Mouse (Mus musculus) liver, embryonic 14.5 days (tissue): ENCODE measurements around the gene Ccer2. TPM values are rescaled to one million over a fixed set of nuclear protein-coding genes. Genes with fewer than 3 reads are reported as not detected.

Experiments used
- ATAC-seq: fragments of 200-750 bp; cut with Nextera tagmentation; 2 replicates; pipeline ENCODE4 v1.8.0; 2017; ENCODE audit warnings: moderate number of reproducible peaks, mild to moderate bottlenecking, moderate library complexity; ENCODE audit not compliant: insufficient read depth
- DNase-seq, 3 experiments: peaks; one replicate each; pipeline ENCODE4 v3.0.0-alpha.2; 2012 to 2013; ENCODE audit warnings: low read depth in 3 of 3, low spot score in 3 of 3
- H3K27ac ChIP-seq: fragments of 300-500 bp; sonication (generic); 2 replicates; pipeline ENCODE4 v1.5.1; 2014; ENCODE audit warnings: moderate library complexity, mild to moderate bottlenecking, control low read depth, inconsistent platforms
- H3K27me3 ChIP-seq: fragments of 300-500 bp; sonication (generic); 2 replicates; pipeline ENCODE4 v1.6.1; 2014; ENCODE audit warnings: mild to moderate bottlenecking, low read length, moderate library complexity; ENCODE audit not compliant: control insufficient read depth, insufficient read depth
- H3K36me3 ChIP-seq: fragments of 300-500 bp; sonication (generic); replicated peaks from 2 replicates; pipeline ENCODE4 v1.6.1; 2014; ENCODE audit warnings: low read depth; ENCODE audit not compliant: control insufficient read depth, insufficient read depth
- H3K4me1 ChIP-seq, 2 experiments: fragments of 200-500 bp in 1 of 2; fragments of 300-500 bp in 1 of 2; sonication (generic) in 1 of 2; replicated peaks; 2 replicates each; pipeline ENCODE4 v1.6.1; 2012 to 2014; ENCODE audit warnings: antibody characterized with exemption in 1 of 2, inconsistent platforms in 1 of 2, low read length in 1 of 2; ENCODE audit not compliant: control insufficient read depth in 2 of 2, insufficient read depth in 2 of 2
- H3K4me2 ChIP-seq: fragments of 300-500 bp; sonication (generic); 2 replicates; pipeline ENCODE4 v1.6.1; 2014; ENCODE audit warnings: low read depth, mild to moderate bottlenecking, control low read depth, moderate library complexity
- H3K4me3 ChIP-seq, 2 experiments: fragments of 200-500 bp in 1 of 2; fragments of 300-500 bp in 1 of 2; sonication (generic) in 1 of 2; 2 replicates each; pipeline ENCODE4 v1.5.1; 2012 to 2014; ENCODE audit warnings: low read depth in 2 of 2, low read length in 2 of 2, mild to moderate bottlenecking in 2 of 2, control low read depth in 1 of 2, inconsistent platforms in 1 of 2, moderate library complexity in 1 of 2; ENCODE audit not compliant: insufficient read depth in 1 of 2
- H3K9ac ChIP-seq: fragments of 300-500 bp; sonication (generic); replicated peaks from 2 replicates; pipeline ENCODE4 v1.6.1; 2014; ENCODE audit warnings: mild to moderate bottlenecking, control low read depth, moderate library complexity
- H3K9me3 ChIP-seq: fragments of 300-500 bp; sonication (generic); 2 replicates; pipeline ENCODE4 v1.6.1; 2016; ENCODE audit warnings: low read length, mixed read lengths; ENCODE audit not compliant: control insufficient read depth
- CTCF ChIP-seq: IDR thresholded peaks from 2 replicates; pipeline ENCODE4 v1.5.1; 2016; ENCODE audit warnings: antibody characterized with exemption, low read depth, control low read depth
- EP300 ChIP-seq: IDR thresholded peaks from 2 replicates; pipeline ENCODE4 v1.6.1; 2016; ENCODE audit warnings: antibody characterized with exemption, low read depth
- WGBS: fragments of 180-500 bp; shearing (Covaris S2); extraction: QIAGEN DNeasy Blood & Tissue Kit; methylation state at CpG from one replicate; pipeline ENCODE4 v1.1.7; 2014; ENCODE audit not compliant: insufficient replicate concordance; 5-methylcytosine and 5-hydroxymethylcytosine counted together
- polyA plus RNA-seq, 2 experiments: library from polyadenylated mRNA; depleted of rRNA in 1 of 2; stranded (reverse) in 1 of 2; unstranded in 1 of 2; fragments of >200 nt; fragmentation: Nextera tagmentation in 1 of 2; extraction: Ambion mirVana in 1 of 2; gene quantifications; 2 replicates each; pipeline versions ENCODE4 v1.2.1 to v1.2.3; 2012 to 2014

The Ccer2 gene
- polyA plus RNA-seq, 2 experiments: not detected

GRCm38 (mm10) chr7:28741709-28742438 lies 14.1 kb upstream of the Ccer2 start, which contains the start of the genes Mrps12 and Sars2:
TSS of gene Mrps12 (minus strand) at chr7:28741820.
TSS of gene Sars2 (plus strand) at chr7:28741992.
- under 1% methylated on average over 39 of the region's 39 CpGs for WGBS
- ATAC-seq (peak; percentile 94), DNase-seq (peak; percentile 97 to 99 (median 98))
- Histone ChIP-seq H3K27me3 (no peaks in the 10 kb centered on the region), H3K4me3 (peak within 1 kb of the TSS; percentile 77 to 88), H3K36me3 (peaks cover 3% of the 10 kb centered on the region), H3K27ac (peak within 1 kb of the TSS; percentile 63), H3K9me3 (no peaks in the 10 kb centered on the region), H3K4me2 (peak within 1 kb of the TSS; percentile 93), H3K4me1 (peaks cover 6 to 13% of the 10 kb centered on the region in 2 experiments), H3K9ac (peak within 1 kb of the TSS; percentile 94)
- TF ChIP-seq EP300 (no peak), CTCF (peak; percentile 99)

DNA sequence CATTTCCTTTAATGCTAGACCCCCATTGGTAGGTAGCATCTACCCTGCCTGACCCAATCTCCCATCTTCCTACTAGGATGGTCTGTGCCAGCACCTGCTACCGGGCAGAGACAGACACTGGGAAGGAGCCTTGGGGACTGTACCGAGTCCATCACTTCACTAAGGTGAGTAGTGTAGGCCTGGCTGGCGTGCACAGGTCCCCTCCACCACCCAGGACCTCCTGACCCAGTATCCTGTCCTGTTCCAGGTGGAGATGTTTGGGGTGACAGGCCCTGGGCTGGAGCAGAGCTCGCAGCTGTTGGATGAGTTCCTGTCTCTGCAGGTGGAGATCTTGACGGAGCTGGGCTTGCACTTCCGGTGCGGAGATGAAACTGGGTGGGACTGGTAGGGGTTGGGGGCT lies 6.0 kb upstream of the Ccer2 start:
- WGBS: 80% methylated on average over 7 of the region's 7 CpGs
- TF ChIP-seq CTCF (no peak), EP300 (no peak)
- no peaks in the 10 kb centered on the region; the same call in 1 of the 2 replicates for H3K36me3 ChIP-seq

GRCm38 (mm10) chr7:28758623-28759022 lies 2.6 kb downstream of the Ccer2 start:
- WGBS: 79% methylated on average over 13 of the region's 13 CpGs
- Histone ChIP-seq H3K9me3 (no peaks in the 10 kb centered on the region), H3K4me3 (no peak overlapping the region), H3K27ac (no peak overlapping the region), H3K36me3 (no peaks in the 10 kb centered on the region), H3K27me3 (peaks cover 4% of the 10 kb centered on the region), H3K9ac (no peak overlapping the region), H3K4me2 (no peak overlapping the region), H3K4me1 (no peaks in the 10 kb centered on the region)
- no peak for DNase-seq
- no peak for ATAC-seq
- no peak for TF ChIP-seq CTCF
- no peak for TF ChIP-seq EP300

More for the DNA sequence above, 6.0 kb upstream of the Ccer2 start:
- Histone ChIP-seq H3K27ac (no peak overlapping the region), H3K4me3 (no peak overlapping the region), H3K4me2 (no peak overlapping the region), H3K4me1 (no peaks in the 10 kb centered on the region), H3K27me3 (no peaks in the 10 kb centered on the region), H3K9me3 (no peaks in the 10 kb centered on the region), H3K9ac (no peak overlapping the region)
- DNase-seq: no peak
- ATAC-seq: no peak

GRCm38 (mm10) chr7:28761907-28762306 lies 5.9 kb downstream of the Ccer2 start:
- H3K9me3 ChIP-seq: no peaks in the 10 kb centered on the region
- no peaks in the 10 kb centered on the region for H3K27me3 ChIP-seq
- no peak overlapping the region for H3K9ac ChIP-seq
- no peak for TF ChIP-seq EP300
- TF ChIP-seq CTCF: no peak
- no peaks in the 10 kb centered on the region for H3K36me3 ChIP-seq
- WGBS: 80% methylated on average over 9 of the region's 9 CpGs
- ATAC-seq (no peak), DNase-seq (no peak)
- no peak overlapping the region for H3K4me2 ChIP-seq
- no peak overlapping the region for H3K27ac ChIP-seq
- peaks cover 9 to 14% of the 10 kb centered on the region in 2 experiments for H3K4me1 ChIP-seq
- H3K4me3 ChIP-seq: no peak overlapping the region

- WGBS: 64% methylated on average over 6 of the region's 6 CpGs
- Histone ChIP-seq H3K4me1 (peaks cover 21 to 29% of the 10 kb centered on the region in 2 experiments), H3K9ac (peak overlapping the region; percentile 5; the same call in 1 of the 2 replicates), H3K27ac (no peak overlapping the region), H3K4me2 (peak overlapping the region; percentile 92), H3K9me3 (no peaks in the 10 kb centered on the region), H3K36me3 (no peaks in the 10 kb centered on the region), H3K4me3 (peak overlapping the region; percentile 83 to 87), H3K27me3 (no peaks in the 10 kb centered on the region)
- TF ChIP-seq EP300: no peak
- TF ChIP-seq CTCF: no peak
- DNase-seq (no peak), ATAC-seq (no peak)
Observed at GRCm38 (mm10) chr7:28765211-28765610, 9.2 kb downstream of the Ccer2 start.
